Mouse (Mus musculus) skeletal muscle tissue, adult 2 months (tissue): ENCODE results near the gene Cfap99.
A peak's percentile ranks its signal among the peaks of the same experiment; 100 is the strongest.

Source experiments
- DNase-seq: peaks from one replicate; pipeline ENCODE4 v3.0.0-alpha.2; 2012; ENCODE audit warnings: low read depth, low spot score

Cfap99 gene

GRCm38 (mm10) chr5:34330136-34330535 is 41.7 kb downstream of the Cfap99 start:
- no peak for DNase-seq

DNA sequence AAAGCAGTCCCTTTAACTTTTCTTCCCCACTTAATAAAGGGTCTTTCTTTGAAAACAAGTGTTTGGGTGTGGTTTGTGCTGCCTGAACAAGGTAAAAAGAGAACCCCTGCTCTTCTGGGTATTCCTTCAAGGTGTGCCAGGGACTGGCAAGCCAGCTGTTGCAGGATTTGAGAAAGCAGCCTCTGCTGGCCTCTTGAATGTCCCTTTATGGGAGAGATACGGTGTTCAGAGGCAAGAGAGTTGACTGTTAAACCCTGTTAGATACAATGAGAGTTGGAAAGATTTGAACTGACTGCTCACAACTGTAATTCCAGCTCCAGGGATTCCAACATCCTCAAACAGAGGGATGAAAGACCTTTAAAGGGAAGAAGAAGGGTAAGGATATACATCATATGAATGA is 45.7 kb downstream of the Cfap99 start:
- no peak for DNase-seq

GRCm38 (mm10) chr5:34335539-34336096 is 47.2 kb downstream of the Cfap99 start:
- DNase-seq, result no peak

GRCm38 (mm10) chr5:34336097-34336774 is 47.8 kb downstream of the Cfap99 start, which contains the start of gene Rnf4:
Rnf4 (plus strand) TSS chr5:34336289.
- DNase-seq, result peak; percentile 96

DNA sequence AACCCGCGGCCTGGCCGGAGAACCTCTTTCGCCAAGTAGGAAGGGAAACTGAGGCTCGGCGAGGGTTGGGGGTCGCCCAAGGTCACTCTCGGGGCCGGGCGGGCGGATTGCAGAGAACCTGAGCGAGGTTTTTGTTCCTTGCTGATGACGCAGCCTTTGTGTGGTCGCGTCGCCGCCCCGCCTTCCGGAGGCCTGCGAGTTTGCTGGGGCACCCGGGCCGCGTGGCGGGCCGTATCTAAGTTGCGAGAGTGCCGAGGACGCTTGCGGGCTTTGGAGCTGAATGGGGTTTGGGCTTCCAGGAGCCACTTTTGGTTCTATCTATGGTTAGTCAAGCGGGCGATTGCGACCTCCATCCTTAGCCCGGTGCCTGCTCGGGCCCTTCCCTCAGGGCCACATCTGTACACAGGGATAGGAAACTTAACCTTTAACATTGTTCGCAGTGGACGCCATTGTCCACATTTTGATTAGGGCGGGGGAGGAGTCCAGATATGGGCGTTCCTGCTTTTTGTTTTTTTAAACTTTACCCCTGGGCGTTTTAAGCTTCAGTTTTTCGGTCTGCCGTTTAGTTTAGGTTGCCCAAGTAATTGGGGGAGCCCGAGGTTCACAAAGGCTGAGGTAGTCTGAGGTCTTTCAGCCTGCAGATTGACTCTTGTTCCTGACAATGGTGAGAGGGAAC is 48.5 kb downstream of the Cfap99 start:
- peak; percentile 12 for DNase-seq

GRCm38 (mm10) chr5:34340246-34340645 is 51.8 kb downstream of the Cfap99 start:
- no peak for DNase-seq

- DNase-seq, result no peak
Observed at GRCm38 (mm10) chr5:34352084-34352631, 63.8 kb downstream of the Cfap99 start.

DNA sequence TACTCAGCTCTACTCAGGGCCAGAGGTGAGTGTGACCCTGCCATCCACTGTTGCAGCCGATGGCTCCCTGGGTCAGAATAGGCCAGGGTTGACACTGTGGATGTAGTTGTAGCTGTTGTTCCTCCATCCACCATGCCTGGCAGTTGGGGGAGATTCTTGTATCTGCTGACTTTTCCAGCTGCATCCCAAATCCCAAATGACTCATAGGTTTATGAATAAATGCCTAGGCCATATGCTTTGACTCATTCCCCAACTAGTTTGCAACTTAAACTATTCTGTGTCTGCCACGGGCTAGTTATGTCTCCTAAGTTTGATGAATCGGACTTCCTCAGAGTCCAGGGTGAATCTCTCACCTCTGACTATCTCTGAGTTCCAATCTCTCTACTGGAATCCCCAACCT is 71.9 kb downstream of the Cfap99 start:
- DNase-seq, result no peak

GRCm38 (mm10) chr5:34363115-34363514 is 74.7 kb downstream of the Cfap99 start:
- no peak for DNase-seq

- no peak for DNase-seq
Observed at GRCm38 (mm10) chr5:34368551-34369290, 80.3 kb downstream of the Cfap99 start.

DNA sequence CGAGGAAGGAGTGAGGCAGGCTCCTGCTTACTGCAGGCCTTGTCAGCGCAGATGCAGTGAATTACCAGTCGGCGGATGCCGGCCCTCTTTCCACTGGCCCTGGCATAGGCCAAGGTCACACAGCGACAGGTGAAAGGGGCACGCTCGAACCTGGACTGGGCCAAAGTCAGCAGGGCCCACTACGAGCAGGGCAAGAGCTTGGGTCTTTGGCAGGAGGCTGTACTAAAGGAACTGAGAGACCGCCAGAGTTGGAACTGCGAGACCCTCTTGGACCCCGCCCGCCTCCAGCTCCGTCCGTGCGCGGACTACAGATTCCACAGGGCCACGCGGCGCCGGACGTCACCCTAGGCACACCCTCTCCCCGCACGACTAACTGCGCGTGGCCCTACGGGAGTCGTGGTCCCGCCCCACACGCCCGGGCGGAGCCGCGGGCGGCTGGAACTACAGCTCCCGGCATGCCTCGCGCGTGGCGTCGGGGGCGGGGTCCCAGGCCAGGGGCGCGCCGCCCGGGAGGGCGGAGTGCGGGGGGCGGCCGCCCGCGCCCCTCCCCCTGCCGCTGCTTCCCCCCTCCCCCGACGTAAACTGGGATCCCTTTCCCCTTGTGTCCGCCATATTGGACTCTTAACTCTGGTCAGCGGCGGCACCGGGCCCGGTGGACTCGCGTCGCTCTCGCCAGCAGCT is 81.1 kb downstream of the Cfap99 start, which contains the start of gene Fam193a:
Gene Fam193a, plus strand, starts transcription at position 593 of the 681 bp plus-strand sequence.
- DNase-seq, result peak; percentile 95

- DNase-seq, result peak; percentile 7
Observed at GRCm38 (mm10) chr5:34370022-34370823, 81.8 kb downstream of the Cfap99 start.

DNA sequence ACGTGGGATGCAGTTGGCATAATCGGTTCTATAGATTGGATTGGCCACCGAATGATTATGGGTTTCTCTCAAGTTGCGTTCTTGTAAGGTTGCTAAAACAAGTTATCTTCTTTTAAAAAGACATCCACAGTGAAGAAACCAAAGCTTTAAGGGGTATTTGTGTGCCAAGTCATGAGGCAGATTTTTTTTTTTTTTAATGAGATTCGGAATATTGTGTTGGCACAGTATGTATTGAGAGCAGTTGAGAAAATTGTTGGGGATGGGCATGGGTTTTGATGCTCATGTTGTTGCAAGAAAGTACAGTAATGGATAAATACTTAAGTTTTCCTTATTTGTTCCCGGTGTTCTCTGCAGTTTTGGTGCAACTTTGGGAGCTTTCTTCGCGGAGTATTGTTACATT is 82.4 kb downstream of the Cfap99 start:
- no peak for DNase-seq

DNA sequence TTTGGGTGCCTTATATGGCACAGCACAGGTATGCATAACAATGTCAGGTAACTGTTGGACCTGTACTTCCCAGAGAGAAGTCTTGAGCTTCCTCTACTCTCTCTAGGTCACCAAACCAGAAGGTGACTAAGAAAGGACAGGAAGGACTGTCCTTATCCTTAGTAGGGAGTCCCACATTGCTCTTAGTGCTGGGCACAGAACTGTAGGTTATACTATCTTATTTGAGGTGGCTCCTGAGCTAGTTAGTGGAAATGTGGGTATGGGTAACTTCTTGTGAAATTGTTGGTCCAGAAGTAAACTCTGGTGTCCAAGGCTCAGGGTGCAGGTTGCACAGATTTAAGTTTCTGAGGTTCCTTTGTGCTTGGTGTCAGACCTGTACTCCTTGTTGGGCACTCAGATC is 83.7 kb downstream of the Cfap99 start:
- no peak for DNase-seq

- no peak for DNase-seq
Observed at GRCm38 (mm10) chr5:34372541-34372940, 84.1 kb downstream of the Cfap99 start.
